Mouse (Mus musculus): ENCODE data around the gene Slco2a1. TPM values are rescaled to one million over a fixed set of nuclear protein-coding genes. Genes with fewer than 3 reads are reported as not detected.

Gene Slco2a1
- 1 to 10 TPM; 4.3 to 5.6 TPM for total RNA-seq (2021)

GRCm38 (mm10) chr9:102988462-102988861 is at the start of gene Slco2a1:
TSS of gene Slco2a1 (plus strand) at chr9:102988712.
- DNase-seq: no peak
- intact Hi-C loops (cut with DNase I): no loop called here

- DNase-seq: no peak
- intact Hi-C loops (cut with DNase I): no loop called here
These were observed 46.3 kb upstream of the Slco2a1 start for GRCm38 (mm10) chr9:102942221-102942620.

- no peak for DNase-seq
- intact Hi-C loops (cut with DNase I): no loop called here
These were observed 43.6 kb upstream of the Slco2a1 start for GRCm38 (mm10) chr9:102944891-102945290.

- intact Hi-C loops (cut with DNase I): no loop called here
- no peak for DNase-seq
These were observed 42.0 kb upstream of the Slco2a1 start for GRCm38 (mm10) chr9:102946469-102947015.

- intact Hi-C loops (cut with DNase I): no loop called here
- no peak for DNase-seq
These were observed 39.8 kb upstream of the Slco2a1 start for GRCm38 (mm10) chr9:102948706-102949105.

- no peak for DNase-seq
- intact Hi-C loops (cut with DNase I): no loop called here
These were observed 37.2 kb upstream of the Slco2a1 start for GRCm38 (mm10) chr9:102951091-102951994.

- intact Hi-C loops (cut with DNase I): no loop called here
- DNase-seq: no peak
These were observed 32.6 kb upstream of the Slco2a1 start for GRCm38 (mm10) chr9:102955866-102956265.

GRCm38 (mm10) chr9:102958703-102959102 is 29.8 kb upstream of the Slco2a1 start:
- DNase-seq: no peak
- intact Hi-C loops (cut with DNase I): no loop called here

- intact Hi-C loops (cut with DNase I): no loop called here
- no peak for DNase-seq
These were observed 27.0 kb upstream of the Slco2a1 start for GRCm38 (mm10) chr9:102961356-102962092.

- intact Hi-C loops (cut with DNase I): no loop called here
- no peak for DNase-seq
These were observed 26.3 kb upstream of the Slco2a1 start for GRCm38 (mm10) chr9:102962093-102962788.

- intact Hi-C loops (cut with DNase I): no loop called here
These were observed 25.2 kb upstream of the Slco2a1 start for GRCm38 (mm10) chr9:102963321-102963720.

GRCm38 (mm10) chr9:102964644-102965043 is 23.9 kb upstream of the Slco2a1 start:
- intact Hi-C loops (cut with DNase I): no loop called here
- no peak for DNase-seq

More at GRCm38 (mm10) chr9:102963321-102963720, 25.2 kb upstream of the Slco2a1 start:
- no peak for DNase-seq

GRCm38 (mm10) chr9:102972393-102973050 is 16.0 kb upstream of the Slco2a1 start:
- no peak for DNase-seq
- intact Hi-C loops (cut with DNase I): no loop called here

- no peak for DNase-seq
- intact Hi-C loops (cut with DNase I): no loop called here
These were observed 12.6 kb upstream of the Slco2a1 start for GRCm38 (mm10) chr9:102975887-102976286.

- intact Hi-C loops (cut with DNase I): no loop called here
These were observed 11.4 kb upstream of the Slco2a1 start for GRCm38 (mm10) chr9:102977090-102977489.

GRCm38 (mm10) chr9:102977791-102978492 is 10.6 kb upstream of the Slco2a1 start:
- peak; percentile 61 to 64 for DNase-seq
- intact Hi-C loops (cut with DNase I): no loop called here

More at GRCm38 (mm10) chr9:102977090-102977489, 11.4 kb upstream of the Slco2a1 start:
- DNase-seq: no peak

GRCm38 (mm10) chr9:102979011-102979700 is 9.4 kb upstream of the Slco2a1 start:
- intact Hi-C loops (cut with DNase I): no loop called here
- DNase-seq: no peak

GRCm38 (mm10) chr9:102979956-102980355 is 8.6 kb upstream of the Slco2a1 start:
- DNase-seq: no peak
- intact Hi-C loops (cut with DNase I): no loop called here

GRCm38 (mm10) chr9:102980420-102980819 is 8.1 kb upstream of the Slco2a1 start:
- intact Hi-C loops (cut with DNase I): no loop called here
- no peak for DNase-seq
